Mouse (Mus musculus): ENCODE results near the gene Znrf3.

- TF ChIP-seq CTCF (IDR thresholded peaks at IDR 0.05; ENCODE audit: insufficient read depth, low read length) (no peak), POLR2A (IDR thresholded peaks at IDR 0.05; ENCODE audit: borderline replicate concordance, extremely low read depth, low read depth, low read length) (no peak)
These were observed 125.7 kb downstream of the Znrf3 start for GRCm38 (mm10) chr11:5318976-5319375.
